Mouse (Mus musculus): Measurements from ENCODE around the gene Filip1.

GRCm38 (mm10) chr9:79947414-79947813 is 65.2 kb downstream of the Filip1 start:
- TF ChIP-seq CTCF (IDR thresholded peaks at IDR 0.05; ENCODE audit: borderline replicate concordance, extremely low read depth, insufficient read depth, insufficient read length) (no peak), POLR2A (IDR thresholded peaks at IDR 0.05; ENCODE audit: borderline replicate concordance, extremely low read depth, insufficient read depth, insufficient read length, poor library complexity, severe bottlenecking) (no peak)

All from brain, embryonic 14.5 days (tissue).